Mouse (Mus musculus) MEL (cell line): ENCODE measurements at regions not wholly inside any gene's neighbourhood (a gene's known extent, or its start where the extent isn't known, plus 50 kb on each side); places are given as distances from the start of the nearest gene placed in this dataset.

Experiments used
- DNase-seq: peaks from one replicate; pipeline ENCODE4 v3.0.0; 2011; ENCODE audit warnings: low read depth, low spot score
- H3K27ac ChIP-seq: 2 replicates; pipeline ENCODE4 v1.5.1; 2012; ENCODE audit warnings: low read depth, mild to moderate bottlenecking, control low read depth, low read length, moderate library complexity; ENCODE audit not compliant: control insufficient read depth
- H3K27me3 ChIP-seq, 2 experiments: fragments of 150-350 bp in 1 of 2; sonication (generic) in 1 of 2; 2 replicates each; pipeline ENCODE4 v1.6.1; 2012; ENCODE audit warnings: low read length in 2 of 2, mild to moderate bottlenecking in 2 of 2, improper control_type of control experiment in 1 of 2, moderate library complexity in 1 of 2; ENCODE audit not compliant: insufficient read depth in 2 of 2, control insufficient read depth in 1 of 2
- H3K36me3 ChIP-seq, 2 experiments: 2 replicates each; pipeline ENCODE4 v1.6.1; 2012 to 2014; ENCODE audit warnings: low read length in 2 of 2, improper control_type of control experiment in 1 of 2, inconsistent platforms in 1 of 2, mild to moderate bottlenecking in 1 of 2; ENCODE audit not compliant: insufficient read depth in 2 of 2, control insufficient read depth in 1 of 2
- H3K4me1 ChIP-seq, 2 experiments: fragments of 150-350 bp in 1 of 2; sonication (generic) in 1 of 2; 2 replicates each; pipeline ENCODE4 v1.6.1; 2012; ENCODE audit warnings: low read length in 2 of 2, improper control_type of control experiment in 1 of 2, mild to moderate bottlenecking in 1 of 2; ENCODE audit not compliant: insufficient read depth in 2 of 2, control insufficient read depth in 1 of 2
- H3K4me3 ChIP-seq, 2 experiments: fragments of 150-350 bp in 1 of 2; sonication (generic) in 1 of 2; 2 replicates each; pipeline ENCODE4 v1.5.1; 2012; ENCODE audit warnings: low read depth in 2 of 2, low read length in 2 of 2, mild to moderate bottlenecking in 2 of 2, moderate library complexity in 2 of 2, control low read depth in 1 of 2, improper control_type of control experiment in 1 of 2; ENCODE audit not compliant: control insufficient read depth in 1 of 2, insufficient read depth in 1 of 2
- H3K79me2 ChIP-seq: 2 replicates; pipeline ENCODE4 v1.6.1; 2012; ENCODE audit warnings: mild to moderate bottlenecking, low read length, moderate library complexity; ENCODE audit not compliant: control insufficient read depth, poor library complexity, insufficient read depth
- H3K9ac ChIP-seq: 2 replicates; pipeline ENCODE4 v1.6.1; 2012; ENCODE audit warnings: low read depth, mild to moderate bottlenecking, control low read depth, low read length, moderate library complexity; ENCODE audit not compliant: control insufficient read depth, poor library complexity, severe bottlenecking
- H3K9me3 ChIP-seq: fragments of 150-350 bp; sonication (generic); replicated peaks from 2 replicates; pipeline ENCODE4 v1.6.1; 2012; ENCODE audit warnings: mild to moderate bottlenecking, low read length, improper control_type of control experiment, moderate library complexity; ENCODE audit not compliant: insufficient read depth
- CHD2 ChIP-seq: IDR thresholded peaks from 2 replicates; pipeline ENCODE4 v1.6.1; 2011; ENCODE audit warnings: low read length, improper control_type of control experiment
- E2F4 ChIP-seq: IDR thresholded peaks from 2 replicates; pipeline ENCODE4 v1.6.1; 2011; ENCODE audit warnings: low read depth, low read length, improper control_type of control experiment, borderline replicate concordance
- ETS1 ChIP-seq: IDR thresholded peaks from 2 replicates; pipeline ENCODE4 v1.6.1; 2012; ENCODE audit warnings: low read depth, mild to moderate bottlenecking, inconsistent platforms, low read length, improper control_type of control experiment, moderate library complexity
- JUND ChIP-seq: IDR thresholded peaks from 2 replicates; pipeline ENCODE4 v1.6.1; 2011; ENCODE audit warnings: low read depth, mild to moderate bottlenecking, improper control_type of control experiment, low read length
- KAT2A ChIP-seq: conservative IDR thresholded peaks from 2 replicates; pipeline ENCODE4 v1.6.1; 2012; ENCODE audit warnings: low read depth, low read length, improper control_type of control experiment, inconsistent platforms
- MAFK ChIP-seq: IDR thresholded peaks from 2 replicates; pipeline ENCODE4 v1.6.1; 2011; ENCODE audit warnings: low read depth, mild to moderate bottlenecking, low read length, improper control_type of control experiment, borderline replicate concordance
- MAZ ChIP-seq: IDR thresholded peaks from 2 replicates; pipeline ENCODE4 v1.6.1; 2012; ENCODE audit warnings: low read depth, mild to moderate bottlenecking, inconsistent platforms, low read length, improper control_type of control experiment
- MEF2A ChIP-seq: IDR thresholded peaks from 2 replicates; pipeline ENCODE4 v1.6.1; 2014; ENCODE audit warnings: low read depth, mild to moderate bottlenecking, inconsistent platforms, low read length, improper control_type of control experiment; ENCODE audit not compliant: poor library complexity, insufficient replicate concordance, severe bottlenecking; ENCODE audit errors: extremely low read depth
- MYB ChIP-seq: IDR thresholded peaks from 2 replicates; pipeline ENCODE4 v1.6.1; 2011; ENCODE audit warnings: mild to moderate bottlenecking, low read depth, low read length, improper control_type of control experiment
- POLR2AphosphoS5 ChIP-seq: IDR thresholded peaks from 2 replicates; pipeline ENCODE4 v1.6.1; 2012; ENCODE audit warnings: low read depth, borderline replicate concordance, mild to moderate bottlenecking, inconsistent platforms, low read length, moderate library complexity, mixed read lengths
- SMC3 ChIP-seq: IDR thresholded peaks from 2 replicates; pipeline ENCODE4 v1.6.1; 2011; ENCODE audit warnings: low read depth, low read length, improper control_type of control experiment
- TBP ChIP-seq: IDR thresholded peaks from 2 replicates; pipeline ENCODE4 v1.8.0; 2011; ENCODE audit warnings: low read depth, low read length, improper control_type of control experiment
- TCF12 ChIP-seq: IDR thresholded peaks from 2 replicates; pipeline ENCODE4 v1.6.1; 2014; ENCODE audit warnings: low read depth, mild to moderate bottlenecking, inconsistent platforms, low read length, improper control_type of control experiment, moderate library complexity
- ZC3H11A ChIP-seq: IDR thresholded peaks from 2 replicates; pipeline ENCODE4 v1.6.1; 2012; ENCODE audit warnings: low read depth, mild to moderate bottlenecking, inconsistent platforms, low read length, improper control_type of control experiment
- ZMIZ1 ChIP-seq: IDR thresholded peaks from 2 replicates; pipeline ENCODE4 v1.6.1; 2012; ENCODE audit warnings: low read depth, mild to moderate bottlenecking, inconsistent platforms, low read length, improper control_type of control experiment, moderate library complexity
- ZNF384 ChIP-seq: IDR thresholded peaks from 2 replicates; pipeline ENCODE4 v1.6.1; 2012; ENCODE audit warnings: low read depth, mild to moderate bottlenecking, inconsistent platforms, low read length, improper control_type of control experiment

DNA sequence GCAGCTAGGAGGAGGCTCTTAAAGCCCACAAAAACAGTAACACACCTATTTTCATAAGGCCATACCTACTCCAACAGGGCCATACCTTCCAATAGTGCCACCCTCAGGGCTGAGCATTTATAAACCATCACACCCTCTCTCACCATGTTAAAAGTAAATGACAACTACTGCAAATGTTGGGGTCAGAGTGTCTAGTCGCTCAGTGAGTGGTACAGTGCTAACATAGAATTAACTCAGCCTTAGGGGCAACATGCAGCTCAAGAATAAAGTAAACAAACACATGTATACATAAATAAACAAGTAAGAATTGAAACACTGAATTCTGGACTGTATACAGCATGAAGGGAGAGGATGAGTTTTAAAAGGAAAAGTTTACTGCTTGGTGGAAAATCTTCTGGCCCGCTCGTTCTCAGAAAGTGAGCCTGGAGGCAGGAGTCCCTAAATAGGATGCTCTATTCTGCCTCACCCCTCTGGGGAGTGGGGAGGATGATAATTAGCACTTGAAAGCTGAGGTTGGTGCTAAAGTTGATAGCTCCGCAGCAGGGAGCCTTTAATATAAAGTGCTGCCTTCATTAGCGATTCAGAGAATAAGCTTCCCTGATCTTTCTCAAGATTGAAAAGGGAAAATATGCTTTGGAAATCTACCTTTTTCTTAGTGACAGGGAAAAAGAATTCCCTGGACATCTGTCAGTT is 1508.4 kb upstream of the Got2 start:
- Histone ChIP-seq H3K79me2 (no peaks in the 10 kb centered on the region), H3K4me3 (no peak overlapping the region), H3K27me3 (no peaks in the 10 kb centered on the region), H3K27ac (no peak overlapping the region), H3K4me1 (no peaks in the 10 kb centered on the region)
- TF ChIP-seq JUND (no peak), ZC3H11A (no peak), MAFK (no peak), MEF2A (no peak), ETS1 (no peak), ZMIZ1 (no peak), MAZ (no peak), POLR2AphosphoS5 (no peak), TBP (no peak)
- TF ChIP-seq, all 39 proteins: peak for 0
- Histone ChIP-seq H3K9ac (no peak overlapping the region), H3K9me3 (no peaks in the 10 kb centered on the region), H3K36me3 (no peaks in the 10 kb centered on the region)
- DNase-seq: no peak

DNA sequence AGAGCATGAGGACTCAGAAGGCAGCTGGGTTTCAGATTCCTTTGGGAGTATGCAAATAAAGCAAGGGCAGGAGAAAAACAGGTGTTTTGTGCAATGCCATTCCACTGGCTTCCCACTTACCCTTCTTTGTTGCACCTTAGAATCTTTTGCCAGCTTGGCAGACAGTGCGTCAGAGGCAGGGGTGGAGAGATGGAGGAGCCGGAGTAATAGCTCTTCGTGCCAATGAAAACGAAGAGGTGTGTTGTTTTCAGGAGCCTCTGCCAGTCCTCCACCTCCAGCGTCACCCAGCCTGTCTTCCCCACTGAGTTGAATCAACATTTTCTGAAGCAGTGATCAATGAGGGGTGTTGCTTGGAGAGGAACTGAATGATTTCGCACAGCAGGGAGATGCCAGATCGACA is 1501.3 kb upstream of the Got2 start:
- Histone ChIP-seq H3K4me3 (no peak overlapping the region), H3K9me3 (no peaks in the 10 kb centered on the region), H3K4me1 (no peaks in the 10 kb centered on the region)
- TF ChIP-seq MAFK: no peak
- TF ChIP-seq, all 39 proteins: peak for 0
- no peaks in the 10 kb centered on the region for H3K27me3 ChIP-seq
- DNase-seq: no peak
- H3K27ac ChIP-seq: no peak overlapping the region
- H3K79me2 ChIP-seq: no peaks in the 10 kb centered on the region
- H3K9ac ChIP-seq: no peak overlapping the region
- H3K36me3 ChIP-seq: no peaks in the 10 kb centered on the region

DNA sequence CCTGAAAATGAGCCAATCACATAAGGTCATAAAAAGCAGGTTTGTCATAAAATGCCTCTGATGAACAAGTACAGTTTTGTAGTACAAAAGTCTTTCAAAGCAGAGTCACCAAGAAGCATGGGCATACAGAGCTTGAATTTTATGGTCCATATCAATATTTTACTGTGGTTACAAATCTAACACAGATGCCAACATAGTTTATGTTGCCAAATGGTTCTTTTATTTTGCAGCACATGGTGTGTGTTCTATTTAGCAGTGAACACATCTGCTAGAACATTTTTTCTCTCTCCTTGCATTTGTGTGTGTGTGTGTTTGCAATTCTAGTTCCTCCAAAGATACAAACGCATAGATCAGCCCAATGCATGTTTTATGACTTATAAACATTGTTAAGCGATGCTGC is 1500.8 kb upstream of the Got2 start:
- TF ChIP-seq ZNF384 (no peak), ETS1 (no peak), MYB (no peak), TCF12 (no peak), KAT2A (no peak), SMC3 (no peak), CHD2 (no peak), E2F4 (no peak), ZC3H11A (no peak)
- TF ChIP-seq, all 39 proteins: peak for 0
- Histone ChIP-seq H3K4me3 (no peak overlapping the region), H3K27ac (no peak overlapping the region), H3K36me3 (no peaks in the 10 kb centered on the region), H3K9ac (no peak overlapping the region), H3K9me3 (no peaks in the 10 kb centered on the region), H3K4me1 (no peaks in the 10 kb centered on the region), H3K27me3 (no peaks in the 10 kb centered on the region), H3K79me2 (no peaks in the 10 kb centered on the region)
- DNase-seq: no peak
